Mouse (Mus musculus) limb, embryonic 10.5 days (tissue): Measurements from ENCODE around the gene Alg14. TPM values are rescaled to one million over a fixed set of nuclear protein-coding genes. Genes with fewer than 3 reads are reported as not detected.

Experiments
- DNase-seq: peaks from one replicate; pipeline ENCODE4 v3.0.0-alpha.2; 2017; ENCODE audit warnings: low spot score
- H3K27ac ChIP-seq: fragments of 300-500 bp; sonication (generic); 2 replicates; pipeline ENCODE4 v1.5.1; 2016; ENCODE audit warnings: mild to moderate bottlenecking
- H3K27me3 ChIP-seq: fragments of 300-500 bp; sonication (generic); 2 replicates; pipeline ENCODE4 v1.6.1; 2016; ENCODE audit warnings: low read depth, mild to moderate bottlenecking; ENCODE audit not compliant: poor library complexity, severe bottlenecking
- H3K36me3 ChIP-seq: fragments of 300-500 bp; sonication (generic); 2 replicates; pipeline ENCODE4 v1.6.1; 2016; ENCODE audit warnings: mild to moderate bottlenecking, moderate library complexity
- H3K4me1 ChIP-seq: fragments of 300-500 bp; sonication (generic); 2 replicates; pipeline ENCODE4 v1.6.1; 2016
- H3K4me3 ChIP-seq: fragments of 300-500 bp; sonication (generic); 2 replicates; pipeline ENCODE4 v1.5.1; 2016; ENCODE audit warnings: mild to moderate bottlenecking, moderate library complexity
- H3K9me3 ChIP-seq: fragments of 300-500 bp; sonication (generic); replicated peaks from 2 replicates; pipeline ENCODE4 v1.6.1; 2016; ENCODE audit warnings: mild to moderate bottlenecking
- WGBS: fragments of 180-500 bp; shearing (Covaris S2); methylation state at CpG from one replicate; pipeline ENCODE4 v1.1.7; 2016; 5-methylcytosine and 5-hydroxymethylcytosine counted together
- polyA plus RNA-seq: library from polyadenylated mRNA; unstranded; fragments of >200 nt; fragmentation: Nextera tagmentation; extraction: Ambion mirVana; gene quantifications from 2 replicates; pipeline ENCODE4 v1.2.1, GENCODE M21; 2016

Alg14 gene
- polyA plus RNA-seq, 1 experiment from 2014 or later = 35.0 TPM

GRCm38 (mm10) chr3:121365131-121365530 is 73.6 kb downstream of the Alg14 start:
- H3K36me3 ChIP-seq = no peaks in the 10 kb centered on the region
- peaks cover 9% of the 10 kb centered on the region for H3K4me1 ChIP-seq
- H3K27me3 ChIP-seq = no peaks in the 10 kb centered on the region
- H3K27ac ChIP-seq = peak overlapping the region; percentile 36; the same call in 1 of the 2 replicates
- no peak overlapping the region for H3K4me3 ChIP-seq
- WGBS = 79% methylated on average over 8 of the region's 8 CpGs
- no peaks in the 10 kb centered on the region for H3K9me3 ChIP-seq
- DNase-seq = no peak

DNA sequence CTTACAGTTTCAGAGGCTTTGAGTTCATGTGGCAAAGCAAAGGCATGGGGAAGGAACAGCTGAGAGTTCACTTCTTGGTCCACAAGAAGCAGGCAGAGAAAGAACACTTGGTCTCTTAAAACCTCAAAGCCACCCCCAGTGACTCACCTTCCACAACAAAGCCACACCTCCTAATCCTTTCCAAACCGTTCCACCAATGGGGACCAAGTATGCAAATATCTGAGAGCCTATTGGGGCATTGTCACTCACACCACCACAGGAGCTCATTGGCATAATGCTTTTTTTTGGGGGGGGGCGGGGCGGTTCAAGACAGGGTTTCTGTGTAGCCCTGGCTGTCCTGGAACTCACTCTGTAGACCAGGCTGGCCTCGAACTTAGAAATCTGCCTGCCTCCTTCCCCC is 77.0 kb downstream of the Alg14 start:
- 92% methylated on average over 4 of the region's 4 CpGs for WGBS
- Histone ChIP-seq H3K27me3 (no peaks in the 10 kb centered on the region), H3K36me3 (no peaks in the 10 kb centered on the region), H3K27ac (no peak overlapping the region), H3K4me3 (no peak overlapping the region), H3K9me3 (no peaks in the 10 kb centered on the region), H3K4me1 (peaks cover 25% of the 10 kb centered on the region)
- DNase-seq = no peak

DNA sequence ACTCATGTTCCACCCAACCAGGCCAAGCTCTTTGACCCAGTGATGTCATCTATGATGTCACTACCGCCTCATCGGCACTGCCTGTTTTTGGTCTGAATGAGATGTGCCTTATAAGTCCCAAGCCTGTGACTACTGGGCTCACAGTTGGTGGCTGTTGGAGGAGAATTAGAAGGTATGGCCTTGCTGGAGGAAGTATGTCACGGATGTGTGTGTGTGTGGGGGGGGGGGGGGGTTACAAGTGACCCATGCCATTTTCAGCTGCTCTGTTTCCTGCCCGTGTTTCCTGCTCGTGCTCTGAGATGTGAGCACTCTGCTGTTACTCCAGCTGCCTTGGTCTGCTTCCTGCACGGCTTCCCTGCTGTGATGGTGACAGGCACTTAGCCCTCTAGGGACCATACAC is 77.9 kb downstream of the Alg14 start:
- H3K4me1 ChIP-seq = peaks cover 25% of the 10 kb centered on the region
- H3K27me3 ChIP-seq = no peaks in the 10 kb centered on the region
- no peak overlapping the region for H3K4me3 ChIP-seq
- 78% methylated on average over 6 of the region's 6 CpGs for WGBS
- H3K36me3 ChIP-seq = no peaks in the 10 kb centered on the region
- no peak for DNase-seq
- H3K9me3 ChIP-seq = no peaks in the 10 kb centered on the region
- no peak overlapping the region for H3K27ac ChIP-seq

GRCm38 (mm10) chr3:121370301-121370700 is 78.7 kb downstream of the Alg14 start:
- H3K27me3 ChIP-seq = no peaks in the 10 kb centered on the region
- whole genome bisulfite sequencing = 89% methylated on average over 13 of the region's 13 CpGs
- no peaks in the 10 kb centered on the region for H3K36me3 ChIP-seq
- H3K4me3 ChIP-seq = no peak overlapping the region
- H3K9me3 ChIP-seq = no peaks in the 10 kb centered on the region
- H3K27ac ChIP-seq = no peak overlapping the region
- no peak for DNase-seq
- H3K4me1 ChIP-seq = peaks cover 23% of the 10 kb centered on the region

GRCm38 (mm10) chr3:121370830-121371526 is 79.4 kb downstream of the Alg14 start:
- H3K4me1 ChIP-seq = peaks cover 23% of the 10 kb centered on the region
- no peaks in the 10 kb centered on the region for H3K27me3 ChIP-seq
- DNase-seq = no peak
- no peak overlapping the region for H3K4me3 ChIP-seq
- H3K9me3 ChIP-seq = no peaks in the 10 kb centered on the region
- no peak overlapping the region for H3K27ac ChIP-seq
- WGBS = 85% methylated on average over 12 of the region's 12 CpGs
- H3K36me3 ChIP-seq = no peaks in the 10 kb centered on the region

- no peak overlapping the region for H3K4me3 ChIP-seq
- peak overlapping the region; percentile 36; the same call in 1 of the 2 replicates for H3K27ac ChIP-seq
- H3K9me3 ChIP-seq = no peaks in the 10 kb centered on the region
- no peaks in the 10 kb centered on the region for H3K27me3 ChIP-seq
- no peak for DNase-seq
- peaks cover 23% of the 10 kb centered on the region for H3K4me1 ChIP-seq
- H3K36me3 ChIP-seq = no peaks in the 10 kb centered on the region
- WGBS = 84% methylated on average over 8 of the region's 8 CpGs
These were observed 80.1 kb downstream of the Alg14 start for GRCm38 (mm10) chr3:121371527-121372220.

DNA sequence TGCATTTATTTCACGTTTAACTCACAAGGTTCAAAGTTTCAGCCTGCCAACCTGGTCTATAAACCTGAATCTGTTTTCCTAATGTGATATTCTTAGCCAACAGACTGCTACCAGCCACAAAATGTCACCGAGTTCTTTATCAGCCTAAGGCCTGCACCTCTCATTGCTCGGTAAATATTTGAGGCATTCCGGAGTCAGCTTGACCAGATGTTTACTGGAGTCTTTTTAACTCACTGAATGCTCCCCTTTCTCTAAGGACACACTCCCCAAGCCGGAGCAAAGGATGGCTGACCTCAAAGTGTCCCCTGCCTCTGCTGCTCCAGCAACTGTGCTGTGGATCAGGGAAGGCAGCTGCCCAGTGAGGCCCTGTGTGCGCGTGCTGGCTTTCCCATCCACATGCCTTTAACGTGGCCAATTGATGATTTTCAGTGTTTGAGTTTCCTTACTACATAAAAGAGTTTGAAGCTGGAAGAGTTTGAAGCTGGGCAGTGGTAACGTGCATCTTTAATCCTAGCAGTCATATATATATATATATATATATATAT is 82.4 kb downstream of the Alg14 start:
- 69% methylated on average over 9 of the region's 9 CpGs for WGBS
- no peaks in the 10 kb centered on the region for H3K9me3 ChIP-seq
- DNase-seq = no peak
- H3K4me3 ChIP-seq = no peak overlapping the region
- peaks cover 28% of the 10 kb centered on the region for H3K4me1 ChIP-seq
- no peaks in the 10 kb centered on the region for H3K27me3 ChIP-seq
- peak overlapping the region; percentile 16; the same call in 1 of the 2 replicates for H3K27ac ChIP-seq
- no peaks in the 10 kb centered on the region for H3K36me3 ChIP-seq

- DNase-seq = no peak
- 84% methylated on average over 7 of the region's 7 CpGs for WGBS
- H3K27ac ChIP-seq = no peak overlapping the region
- H3K27me3 ChIP-seq = no peaks in the 10 kb centered on the region
- H3K4me1 ChIP-seq = peaks cover 27% of the 10 kb centered on the region
- H3K9me3 ChIP-seq = no peaks in the 10 kb centered on the region
- no peak overlapping the region for H3K4me3 ChIP-seq
- no peaks in the 10 kb centered on the region for H3K36me3 ChIP-seq
These were observed 84.1 kb downstream of the Alg14 start for GRCm38 (mm10) chr3:121375541-121376129.

GRCm38 (mm10) chr3:121378708-121379612 is 87.4 kb downstream of the Alg14 start:
- Histone ChIP-seq H3K36me3 (no peaks in the 10 kb centered on the region), H3K27ac (no peak overlapping the region), H3K4me3 (no peak overlapping the region), H3K4me1 (peaks cover 8% of the 10 kb centered on the region), H3K27me3 (no peaks in the 10 kb centered on the region), H3K9me3 (no peaks in the 10 kb centered on the region)
- no peak for DNase-seq
- WGBS = 67% methylated on average over 15 of the region's 15 CpGs

DNA sequence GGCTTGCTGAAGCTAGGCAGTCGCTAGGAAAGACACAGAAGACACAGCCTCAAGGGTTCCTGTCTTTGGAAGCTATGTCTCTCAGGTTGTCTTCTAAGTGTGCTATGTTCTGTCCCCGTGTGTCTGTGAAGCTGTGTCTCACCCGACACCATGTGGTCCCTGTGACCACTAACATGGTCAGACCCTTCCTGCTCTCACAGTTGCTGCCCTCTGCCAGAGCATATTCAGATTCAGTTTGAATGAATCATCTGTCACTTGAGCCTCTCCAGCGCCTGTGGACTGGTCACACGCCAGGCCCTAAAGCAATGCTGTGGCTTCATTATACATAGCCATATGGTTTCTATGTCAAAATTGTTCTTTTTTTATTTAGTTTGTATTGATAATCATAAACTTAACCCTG is 88.1 kb downstream of the Alg14 start:
- H3K4me1 ChIP-seq = peaks cover 7% of the 10 kb centered on the region
- DNase-seq = no peak
- WGBS = 91% methylated on average over 5 of the region's 5 CpGs

DNA sequence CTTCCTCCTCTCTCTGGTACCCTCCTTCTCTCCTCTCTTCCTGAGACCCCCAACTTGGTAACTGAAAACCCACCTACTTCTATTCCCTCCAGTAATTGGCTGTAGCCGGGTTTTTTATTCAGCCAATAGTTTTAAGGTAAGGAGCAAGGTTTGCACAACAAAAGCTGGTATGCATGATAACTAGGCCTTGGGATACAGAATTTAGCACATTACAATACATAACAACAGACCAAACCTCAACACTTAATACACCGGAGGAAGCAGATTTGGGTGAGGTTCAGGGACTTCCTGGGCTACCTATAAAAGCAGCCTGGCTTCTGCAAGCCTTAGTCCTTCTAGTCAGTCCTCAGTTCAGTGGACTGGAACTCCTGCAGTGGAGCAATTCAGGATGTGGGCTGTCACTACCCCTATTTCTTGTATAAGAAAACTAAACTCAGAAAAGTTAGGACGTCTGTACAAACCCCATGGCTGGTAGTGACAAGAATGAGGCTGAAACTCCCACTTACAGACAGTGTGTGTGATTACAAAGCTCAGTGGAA is 96.0 kb downstream of the Alg14 start:
- Histone ChIP-seq H3K27me3 (no peaks in the 10 kb centered on the region), H3K27ac (no peak overlapping the region), H3K9me3 (no peaks in the 10 kb centered on the region), H3K36me3 (no peaks in the 10 kb centered on the region), H3K4me3 (no peak overlapping the region), H3K4me1 (peaks cover 19% of the 10 kb centered on the region)
- 74% methylated on average over 3 of the region's 3 CpGs for WGBS
- DNase-seq = no peak

More for the DNA sequence above, 88.1 kb downstream of the Alg14 start:
- no peak overlapping the region for H3K4me3 ChIP-seq
- no peak overlapping the region for H3K27ac ChIP-seq
- no peaks in the 10 kb centered on the region for H3K9me3 ChIP-seq
- no peaks in the 10 kb centered on the region for H3K36me3 ChIP-seq
- no peaks in the 10 kb centered on the region for H3K27me3 ChIP-seq

DNA sequence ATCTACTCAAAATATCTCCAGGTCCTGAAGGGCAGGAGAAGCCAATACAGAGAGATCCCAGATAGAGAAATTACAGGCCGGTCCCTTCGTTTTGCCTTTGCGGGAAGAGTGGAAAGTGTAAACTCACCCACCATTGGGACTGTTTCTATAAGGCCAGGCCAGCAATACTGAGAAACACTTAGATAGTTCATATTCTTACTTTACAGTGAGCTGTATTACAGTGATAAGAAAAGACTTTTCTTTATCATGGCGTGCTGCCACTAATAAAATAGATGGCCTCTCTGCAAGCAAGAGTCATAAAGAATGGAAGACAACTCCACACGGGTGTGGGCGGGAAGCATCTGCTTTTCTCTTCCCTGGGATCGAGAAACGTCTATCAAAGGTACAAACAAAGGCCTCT is 97.8 kb downstream of the Alg14 start:
- Histone ChIP-seq H3K27ac (peak overlapping the region; percentile 75), H3K4me3 (no peak overlapping the region), H3K27me3 (no peaks in the 10 kb centered on the region), H3K36me3 (no peaks in the 10 kb centered on the region), H3K9me3 (no peaks in the 10 kb centered on the region), H3K4me1 (peaks cover 19% of the 10 kb centered on the region)
- no peak for DNase-seq
- WGBS = 77% methylated on average over 8 of the region's 8 CpGs
